ENCODE assay signal across 9 mouse cellular contexts in genomic region chr9:107464130-107464529, GRCm38 (mm10).
DNase-seq lines count a peak whose midpoint lies in the region; ATAC-seq and TF ChIP-seq lines count a peak whose summit lies in the region.
"Had no signal": no experiment of that assay in that cellular context is flagged by ENCODE, and none has a peak within 500 bp of the region (broad histone marks: within the 10 kb centered on the region; RNA-seq: fewer than 3 reads in every experiment).

No protein-coding gene starts in this region.

- H3K4me3 ChIP-seq in heart, embryonic 11.5 days (ENCODE audit: low read depth, low read length): no peak overlapping the region
- no peak overlapping the region for H3K4me3 ChIP-seq in hindbrain, postnatal 0 days (ENCODE audit: low read length)
- H3K4me3 ChIP-seq in midbrain, embryonic 13.5 days (replicated peaks): no peak overlapping the region
- no peak overlapping the region for H3K4me3 ChIP-seq in stomach, postnatal 0 days (ENCODE audit: low read depth, low read length)
- H3K4me3 ChIP-seq: limb, embryonic 12.5 days had no signal

- no peak for DNase-seq in heart, adult 9 months (ENCODE audit: low spot score in 2 of 2)
- peak; percentile 57 for DNase-seq in c-Kit-positive CD71-positive TER-119-positive erythroid progenitor cells, embryonic 14.5 days (ENCODE audit: low spot score)
- no peak for DNase-seq in hindbrain, postnatal 0 days (ENCODE audit: low spot score)
- no peak for DNase-seq in layer of hippocampus, postnatal 25 days (ENCODE audit: extremely low spot score in 1 of 2, low spot score in 1 of 2)
- DNase-seq in stomach, postnatal 0 days (ENCODE audit: low spot score): no peak
- no peak for DNase-seq in layer of hippocampus, postnatal 10 days (ENCODE audit: low spot score in 2 of 2)

- 0 out of 2 replicates have a peak overlapping the region, but pooled peaks have one; percentile 16 for H3K9ac ChIP-seq in heart, embryonic 11.5 days (ENCODE audit: low read depth, low read length)
- no peak overlapping the region for H3K9ac ChIP-seq in hindbrain, postnatal 0 days (replicated peaks; ENCODE audit: low read length)
- peak overlapping the region; percentile 48 for H3K9ac ChIP-seq in midbrain, embryonic 13.5 days (replicated peaks)
- H3K9ac ChIP-seq in stomach, postnatal 0 days (ENCODE audit: low read length): no peak overlapping the region
- H3K9ac ChIP-seq: limb, embryonic 12.5 days had no signal

- H3K4me1 ChIP-seq in heart, embryonic 11.5 days (ENCODE audit: control insufficient read depth, insufficient read depth, low read length): peaks cover 32% of the 10 kb centered on the region
- H3K4me1 ChIP-seq in hindbrain, postnatal 0 days (ENCODE audit: insufficient read depth, low read length): peaks cover 7% of the 10 kb centered on the region; the same call in 1 of the 2 replicates
- H3K4me1 ChIP-seq in midbrain, embryonic 13.5 days (replicated peaks): peaks cover 40% of the 10 kb centered on the region
- no peaks in the 10 kb centered on the region for H3K4me1 ChIP-seq in stomach, postnatal 0 days (replicated peaks; ENCODE audit: control insufficient read depth, insufficient read depth)
- H3K4me1 ChIP-seq: limb, embryonic 12.5 days had no signal

- H3K27ac ChIP-seq in heart, embryonic 11.5 days (ENCODE audit: low read depth, low read length): peak overlapping the region; percentile 90
- peak overlapping the region; percentile 76 for H3K27ac ChIP-seq in hindbrain, postnatal 0 days
- H3K27ac ChIP-seq in midbrain, embryonic 13.5 days: peak overlapping the region; percentile 83
- no peak overlapping the region for H3K27ac ChIP-seq in stomach, postnatal 0 days (replicated peaks)
- H3K27ac ChIP-seq: limb, embryonic 12.5 days had no signal

- ATAC-seq in heart, embryonic 11.5 days (replicated peaks; ENCODE audit: insufficient number of reproducible peaks, low FRiP score, low TSS enrichment): no peak; the same call in 1 of the 2 replicates
- peak; percentile 10; the same call in 1 of the 2 replicates for ATAC-seq in hindbrain, postnatal 0 days
- peak; percentile 34; the same call in 1 of the 2 replicates for ATAC-seq in midbrain, embryonic 13.5 days
- ATAC-seq in stomach, postnatal 0 days (ENCODE audit: low FRiP score, low TSS enrichment): no peak

- TF ChIP-seq EP300 in stomach, postnatal 0 days (optimal IDR thresholded peaks at IDR 0.05): no peak

- no peaks in the 10 kb centered on the region for H3K36me3 ChIP-seq in heart, embryonic 11.5 days (ENCODE audit: control insufficient read depth, insufficient read depth, low read length)
- H3K36me3 ChIP-seq in hindbrain, postnatal 0 days (ENCODE audit: insufficient read depth, low read length): no peaks in the 10 kb centered on the region
- H3K36me3 ChIP-seq in midbrain, embryonic 13.5 days: no peaks in the 10 kb centered on the region
- no peaks in the 10 kb centered on the region for H3K36me3 ChIP-seq in stomach, postnatal 0 days (ENCODE audit: control insufficient read depth, insufficient read depth, low read length)
- H3K36me3 ChIP-seq: limb, embryonic 12.5 days had no signal

- 15% methylated on average over 9 of the region's 9 CpGs for WGBS in heart, embryonic 11.5 days (ENCODE audit: insufficient replicate concordance)
- WGBS in hindbrain, postnatal 0 days: 25% methylated on average over 9 of the region's 9 CpGs
- 29% methylated on average over 9 of the region's 9 CpGs for WGBS in midbrain, embryonic 13.5 days
- 30% methylated on average over 9 of the region's 9 CpGs for WGBS in stomach, postnatal 0 days

- no peaks in the 10 kb centered on the region for H3K9me3 ChIP-seq in heart, embryonic 11.5 days (replicated peaks; ENCODE audit: control insufficient read depth, low read length)
- no peaks in the 10 kb centered on the region for H3K9me3 ChIP-seq in hindbrain, postnatal 0 days (ENCODE audit: low read length)
- H3K9me3 ChIP-seq in midbrain, embryonic 13.5 days: no peaks in the 10 kb centered on the region
- H3K9me3 ChIP-seq in stomach, postnatal 0 days (ENCODE audit: control insufficient read depth, low read length): no peaks in the 10 kb centered on the region
- H3K9me3 ChIP-seq: limb, embryonic 12.5 days had no signal

- TF ChIP-seq CTCF in hindbrain, postnatal 0 days (IDR thresholded peaks at IDR 0.05; ENCODE audit: low read depth): no peak
- TF ChIP-seq CTCF in stomach, postnatal 0 days (IDR thresholded peaks at IDR 0.05; ENCODE audit: low read depth): no peak

- 0 out of 2 replicates have a peak, but pooled peaks cover 3% of the 10 kb centered on the region for H3K27me3 ChIP-seq in heart, embryonic 11.5 days (ENCODE audit: control insufficient read depth, insufficient read depth, low read length)
- H3K27me3 ChIP-seq in hindbrain, postnatal 0 days (ENCODE audit: insufficient read depth, low read length): no peaks in the 10 kb centered on the region
- no peaks in the 10 kb centered on the region for H3K27me3 ChIP-seq in midbrain, embryonic 13.5 days
- no peaks in the 10 kb centered on the region for H3K27me3 ChIP-seq in stomach, postnatal 0 days (ENCODE audit: control insufficient read depth, insufficient read depth, low read length)

- H3K4me2 ChIP-seq in heart, embryonic 11.5 days: peak overlapping the region; percentile 4; the same call in 1 of the 2 replicates
- no peak overlapping the region for H3K4me2 ChIP-seq in hindbrain, postnatal 0 days (ENCODE audit: low read depth, low read length)
- peak overlapping the region; percentile 20 for H3K4me2 ChIP-seq in midbrain, embryonic 13.5 days (replicated peaks)
- H3K4me2 ChIP-seq in stomach, postnatal 0 days (replicated peaks; ENCODE audit: low read depth): no peak overlapping the region
- H3K4me2 ChIP-seq: limb, embryonic 12.5 days had no signal

Comparison
In these comparisons a context has a peak if more than half of its experiments do, and no peak if none do; other contexts are left out.
1. ATAC-seq: peak in hindbrain, postnatal 0 days (single experiment) and midbrain, embryonic 13.5 days (single experiment); none in heart, embryonic 11.5 days (single experiment) and stomach, postnatal 0 days (single experiment).
2. H3K4me2 ChIP-seq: peak in heart, embryonic 11.5 days (single experiment) and midbrain, embryonic 13.5 days (single experiment); none in hindbrain, postnatal 0 days (single experiment) and stomach, postnatal 0 days (single experiment).
3. H3K9ac ChIP-seq: peak in heart, embryonic 11.5 days (single experiment) and midbrain, embryonic 13.5 days (single experiment); none in hindbrain, postnatal 0 days (single experiment) and stomach, postnatal 0 days (single experiment).